Comparison of ENCODE assay signal across 26 mouse cellular contexts in genomic region chr14:118307060-118307459, GRCm38 (mm10). TPM values are rescaled to one million over a fixed set of nuclear protein-coding genes. Genes with fewer than 3 reads are reported as not detected.
A peak's percentile ranks its signal among the peaks of the same experiment; 100 is the strongest.
DNase-seq lines count a peak whose midpoint lies in the region; ATAC-seq lines count a peak whose summit lies in the region.
"Had no signal": no experiment of that assay in that cellular context is flagged by ENCODE, and none has a peak within 500 bp of the region (broad histone marks: within the 10 kb centered on the region; RNA-seq: fewer than 3 reads in every experiment).

No protein-coding gene starts in this region.

- H3K4me1 ChIP-seq in limb, embryonic 15.5 days = peaks cover 15% of the 10 kb centered on the region
- peaks cover 5% of the 10 kb centered on the region; the same call in 1 of the 2 replicates for H3K4me1 ChIP-seq in limb, embryonic 10.5 days
- peaks cover 9% of the 10 kb centered on the region; the same call in 1 of the 2 replicates for H3K4me1 ChIP-seq in stomach, embryonic 14.5 days (ENCODE audit: control insufficient read depth, insufficient read depth, low read length)
- H3K4me1 ChIP-seq in stomach, embryonic 16.5 days (ENCODE audit: control insufficient read depth, insufficient read depth, low read length) = peaks cover 9% of the 10 kb centered on the region; the same call in 1 of the 2 replicates

- 59% methylated on average over 8 of the region's 8 CpGs for WGBS in limb, embryonic 15.5 days
- 82% methylated on average over 8 of the region's 8 CpGs for WGBS in limb, embryonic 10.5 days
- WGBS in stomach, embryonic 14.5 days = 71% methylated on average over 8 of the region's 8 CpGs
- 70% methylated on average over 8 of the region's 8 CpGs for WGBS in stomach, embryonic 16.5 days

- H3K4me3 ChIP-seq in limb, embryonic 15.5 days = no peak overlapping the region
- H3K4me3 ChIP-seq in limb, embryonic 10.5 days = no peak overlapping the region
- no peak overlapping the region for H3K4me3 ChIP-seq in stomach, embryonic 14.5 days (ENCODE audit: low read depth, low read length)
- no peak overlapping the region for H3K4me3 ChIP-seq in stomach, embryonic 16.5 days (replicated peaks; ENCODE audit: low read length)
- H3K4me3 ChIP-seq: embryonic facial prominence, embryonic 13.5 days; forebrain, embryonic 13.5 days; forebrain, embryonic 15.5 days had no signal

- no peak for ATAC-seq in limb, embryonic 15.5 days (ENCODE audit: insufficient number of reproducible peaks, low FRiP score, low TSS enrichment, low read depth)
- no peak for ATAC-seq in stomach, embryonic 14.5 days (ENCODE audit: insufficient number of reproducible peaks, insufficient read depth, low FRiP score, low read depth)
- no peak for ATAC-seq in stomach, embryonic 16.5 days (ENCODE audit: insufficient read depth, low FRiP score)
- ATAC-seq: forebrain, embryonic 13.5 days; forebrain, embryonic 15.5 days; forebrain, postnatal 0 days; Patski had no signal

- no peak overlapping the region for H3K9ac ChIP-seq in limb, embryonic 15.5 days
- H3K9ac ChIP-seq in stomach, embryonic 14.5 days (replicated peaks; ENCODE audit: low read depth, low read length) = no peak overlapping the region
- H3K9ac ChIP-seq in stomach, embryonic 16.5 days (ENCODE audit: low read length) = no peak overlapping the region
- H3K9ac ChIP-seq: embryonic facial prominence, embryonic 13.5 days; forebrain, embryonic 13.5 days; forebrain, embryonic 15.5 days; forebrain, postnatal 0 days had no signal

- H3K4me2 ChIP-seq in limb, embryonic 15.5 days = no peak overlapping the region
- no peak overlapping the region for H3K4me2 ChIP-seq in stomach, embryonic 14.5 days (replicated peaks; ENCODE audit: low read depth, low read length)
- no peak overlapping the region; the same call in 1 of the 2 replicates for H3K4me2 ChIP-seq in stomach, embryonic 16.5 days (ENCODE audit: low read depth, low read length)
- H3K4me2 ChIP-seq: embryonic facial prominence, embryonic 13.5 days; forebrain, embryonic 13.5 days; forebrain, embryonic 15.5 days had no signal

- no peaks in the 10 kb centered on the region for H3K9me3 ChIP-seq in limb, embryonic 15.5 days
- no peaks in the 10 kb centered on the region for H3K9me3 ChIP-seq in limb, embryonic 10.5 days (replicated peaks)
- H3K9me3 ChIP-seq in stomach, embryonic 14.5 days (ENCODE audit: control insufficient read depth, low read depth, low read length) = no peaks in the 10 kb centered on the region
- no peaks in the 10 kb centered on the region for H3K9me3 ChIP-seq in stomach, embryonic 16.5 days (replicated peaks; ENCODE audit: control insufficient read depth, low read length)
- H3K9me3 ChIP-seq: embryonic facial prominence, embryonic 13.5 days; forebrain, embryonic 13.5 days; forebrain, embryonic 15.5 days; G1E had no signal

- no peak for DNase-seq in limb, embryonic 10.5 days (ENCODE audit: low spot score)
- DNase-seq in kidney, postnatal 14 days = no peak
- no peak for DNase-seq in cerebellum, postnatal 25 days
- no peak for DNase-seq in lung, adult 18-20 months
- DNase-seq: adrenal gland, adult 2 months; adrenal gland, postnatal 10 days; adrenal gland, postnatal 25 days; cerebellum, adult 11 months; cerebellum, adult 18-20 months; cerebellum, adult 8-10 months; cerebellum, adult 9-11 months; cerebellum, postnatal 14 days; forebrain, postnatal 0 days had no signal

- no peaks in the 10 kb centered on the region for H3K36me3 ChIP-seq in limb, embryonic 15.5 days
- H3K36me3 ChIP-seq in limb, embryonic 10.5 days = no peaks in the 10 kb centered on the region
- no peaks in the 10 kb centered on the region for H3K36me3 ChIP-seq in stomach, embryonic 14.5 days (ENCODE audit: control insufficient read depth, insufficient read depth, low read length)
- H3K36me3 ChIP-seq in stomach, embryonic 16.5 days (ENCODE audit: control insufficient read depth, insufficient read depth, low read length) = no peaks in the 10 kb centered on the region
- H3K36me3 ChIP-seq: embryonic facial prominence, embryonic 13.5 days; forebrain, embryonic 15.5 days; G1E had no signal

- 0 out of 2 replicates have a peak overlapping the region, but pooled peaks have one; percentile 11 for H3K27ac ChIP-seq in limb, embryonic 15.5 days
- no peak overlapping the region for H3K27ac ChIP-seq in limb, embryonic 10.5 days
- peak overlapping the region; percentile 52; the same call in 1 of the 2 replicates for H3K27ac ChIP-seq in stomach, embryonic 14.5 days (ENCODE audit: low read length)
- H3K27ac ChIP-seq in stomach, embryonic 16.5 days (ENCODE audit: low read length) = peak overlapping the region; percentile 81
- H3K27ac ChIP-seq: embryonic facial prominence, embryonic 13.5 days; forebrain, embryonic 13.5 days; forebrain, embryonic 15.5 days had no signal

- no peaks in the 10 kb centered on the region for H3K27me3 ChIP-seq in limb, embryonic 15.5 days
- H3K27me3 ChIP-seq in limb, embryonic 10.5 days (ENCODE audit: low read depth, poor library complexity, severe bottlenecking) = no peaks in the 10 kb centered on the region
- no peaks in the 10 kb centered on the region for H3K27me3 ChIP-seq in stomach, embryonic 14.5 days (ENCODE audit: control insufficient read depth, insufficient read depth, low read length)
- H3K27me3 ChIP-seq in stomach, embryonic 16.5 days (ENCODE audit: control insufficient read depth, insufficient read depth, low read length) = no peaks in the 10 kb centered on the region
- H3K27me3 ChIP-seq: embryonic facial prominence, embryonic 13.5 days; forebrain, embryonic 13.5 days; forebrain, embryonic 15.5 days had no signal

RNA-seq across cellular contexts. Expression of gene Gm9376, which starts 40.3 kb away (rescaled TPM):
- not detected in 2 replicates for polyA plus RNA-seq in limb, embryonic 15.5 days (2015; fragmentation: Nextera tagmentation; extraction: Ambion mirVana)
- polyA plus RNA-seq in limb, embryonic 10.5 days (2016; fragmentation: Nextera tagmentation; extraction: Ambion mirVana) = not detected in 2 replicates
- polyA plus RNA-seq in stomach, embryonic 14.5 days (2014; fragmentation: Nextera tagmentation; extraction: Ambion mirVana) = not detected in 2 replicates
- polyA plus RNA-seq in stomach, embryonic 16.5 days (2015; fragmentation: Nextera tagmentation; extraction: Ambion mirVana) = not detected in 2 replicates
- polyA plus RNA-seq: adrenal gland, adult 2 months; brain, embryonic 14.5 days; C2C12; cortical plate, adult 2 months; embryonic facial prominence, embryonic 11.5 days; embryonic facial prominence, embryonic 13.5 days; forebrain, embryonic 11.5 days; forebrain, embryonic 13.5 days; forebrain, embryonic 15.5 days; forebrain, postnatal 0 days; G1E; Patski had no signal
